Mouse (Mus musculus): ENCODE measurements around the gene Krt26. TPM values are rescaled to one million over a fixed set of nuclear protein-coding genes. Genes with fewer than 3 reads are reported as not detected.

Krt26 gene
- polyA plus RNA-seq, 1 experiment from 2014 or later: 0.08 TPM

- Histone ChIP-seq H3K36me3 (ENCODE audit: control insufficient read depth, insufficient read depth) (no peaks in the 10 kb centered on the region), H3K4me2 (ENCODE audit: low read length) (no peak overlapping the region), H3K4me3 (replicated peaks; ENCODE audit: low read length) (no peak overlapping the region), H3K27me3 (replicated peaks; ENCODE audit: control insufficient read depth, insufficient read depth, low read length) (no peaks in the 10 kb centered on the region), H3K27ac (ENCODE audit: low read length) (no peak overlapping the region), H3K9ac (replicated peaks; ENCODE audit: low read depth, low read length) (no peak overlapping the region), H3K9me3 (ENCODE audit: control insufficient read depth, low read length) (no peaks in the 10 kb centered on the region), H3K4me1 (replicated peaks; ENCODE audit: control insufficient read depth, insufficient read depth, low read length) (no peaks in the 10 kb centered on the region)
- no peak for ATAC-seq
- WGBS: 36% methylated on average over 2 of the region's 2 CpGs
These were observed 30.2 kb downstream of the Krt26 start for GRCm38 (mm10) chr11:99307579-99307978.

GRCm38 (mm10) chr11:99295039-99295438 is 42.7 kb downstream of the Krt26 start:
- ATAC-seq: no peak
- 56% methylated on average over 5 of the region's 5 CpGs for WGBS
- Histone ChIP-seq H3K9ac (replicated peaks; ENCODE audit: low read depth, low read length) (no peak overlapping the region), H3K27ac (ENCODE audit: low read length) (no peak overlapping the region), H3K36me3 (ENCODE audit: control insufficient read depth, insufficient read depth) (no peaks in the 10 kb centered on the region), H3K4me1 (replicated peaks; ENCODE audit: control insufficient read depth, insufficient read depth, low read length) (no peaks in the 10 kb centered on the region; the same call in 1 of the 2 replicates), H3K4me3 (replicated peaks; ENCODE audit: low read length) (no peak overlapping the region), H3K27me3 (replicated peaks; ENCODE audit: control insufficient read depth, insufficient read depth, low read length) (no peaks in the 10 kb centered on the region; the same call in 1 of the 2 replicates), H3K9me3 (ENCODE audit: control insufficient read depth, low read length) (no peaks in the 10 kb centered on the region), H3K4me2 (ENCODE audit: low read length) (no peak overlapping the region)

- H3K9me3 ChIP-seq (ENCODE audit: control insufficient read depth, low read length): no peaks in the 10 kb centered on the region
- H3K36me3 ChIP-seq (ENCODE audit: control insufficient read depth, insufficient read depth): no peaks in the 10 kb centered on the region
- H3K4me3 ChIP-seq (replicated peaks; ENCODE audit: low read length): no peak overlapping the region
- H3K4me2 ChIP-seq (ENCODE audit: low read length): no peak overlapping the region
- H3K9ac ChIP-seq (replicated peaks; ENCODE audit: low read depth, low read length): no peak overlapping the region
- H3K4me1 ChIP-seq (replicated peaks; ENCODE audit: control insufficient read depth, insufficient read depth, low read length): no peaks in the 10 kb centered on the region; the same call in 1 of the 2 replicates
- no peaks in the 10 kb centered on the region for H3K27me3 ChIP-seq (replicated peaks; ENCODE audit: control insufficient read depth, insufficient read depth, low read length)
- no peak for ATAC-seq
- H3K27ac ChIP-seq (ENCODE audit: low read length): no peak overlapping the region
- 62% methylated on average over 5 of the region's 5 CpGs for WGBS
These were observed 44.9 kb downstream of the Krt26 start for GRCm38 (mm10) chr11:99292846-99293245.

- 61% methylated on average over 11 of the region's 11 CpGs for WGBS
- Histone ChIP-seq H3K4me1 (replicated peaks; ENCODE audit: control insufficient read depth, insufficient read depth, low read length) (peaks cover 4% of the 10 kb centered on the region; the same call in 1 of the 2 replicates), H3K36me3 (ENCODE audit: control insufficient read depth, insufficient read depth) (no peaks in the 10 kb centered on the region)
These were observed 52.9 kb downstream of the Krt26 start, which contains the start of gene Krt24 for GRCm38 (mm10) chr11:99284833-99285312. Gene Krt24 (minus strand): TSS chr11:99285262.

GRCm38 (mm10) chr11:99284011-99284410 is 53.8 kb downstream of the Krt26 start:
- Histone ChIP-seq H3K9me3 (ENCODE audit: control insufficient read depth, low read length) (no peaks in the 10 kb centered on the region), H3K4me2 (ENCODE audit: low read length) (no peak overlapping the region), H3K36me3 (ENCODE audit: control insufficient read depth, insufficient read depth) (no peaks in the 10 kb centered on the region), H3K27me3 (replicated peaks; ENCODE audit: control insufficient read depth, insufficient read depth, low read length) (no peaks in the 10 kb centered on the region), H3K9ac (replicated peaks; ENCODE audit: low read depth, low read length) (no peak overlapping the region), H3K4me3 (replicated peaks; ENCODE audit: low read length) (no peak overlapping the region), H3K4me1 (replicated peaks; ENCODE audit: control insufficient read depth, insufficient read depth, low read length) (peaks cover 4% of the 10 kb centered on the region; the same call in 1 of the 2 replicates), H3K27ac (ENCODE audit: low read length) (no peak overlapping the region)
- ATAC-seq: no peak
- 55% methylated on average over 5 of the region's 5 CpGs for WGBS

More at GRCm38 (mm10) chr11:99284833-99285312, 52.9 kb downstream of the Krt26 start, which contains the start of gene Krt24:
- Histone ChIP-seq H3K4me2 (ENCODE audit: low read length) (no peak within 1 kb of the TSS), H3K27ac (ENCODE audit: low read length) (no peak within 1 kb of the TSS), H3K9ac (replicated peaks; ENCODE audit: low read depth, low read length) (no peak within 1 kb of the TSS), H3K27me3 (replicated peaks; ENCODE audit: control insufficient read depth, insufficient read depth, low read length) (no peaks in the 10 kb centered on the region), H3K9me3 (ENCODE audit: control insufficient read depth, low read length) (no peaks in the 10 kb centered on the region), H3K4me3 (replicated peaks; ENCODE audit: low read length) (no peak within 1 kb of the TSS)
- no peak for ATAC-seq

GRCm38 (mm10) chr11:99283334-99283733 is 54.4 kb downstream of the Krt26 start:
- Histone ChIP-seq H3K4me2 (ENCODE audit: low read length) (no peak overlapping the region), H3K27ac (ENCODE audit: low read length) (no peak overlapping the region), H3K36me3 (ENCODE audit: control insufficient read depth, insufficient read depth) (no peaks in the 10 kb centered on the region), H3K27me3 (replicated peaks; ENCODE audit: control insufficient read depth, insufficient read depth, low read length) (no peaks in the 10 kb centered on the region), H3K9ac (replicated peaks; ENCODE audit: low read depth, low read length) (no peak overlapping the region), H3K9me3 (ENCODE audit: control insufficient read depth, low read length) (no peaks in the 10 kb centered on the region), H3K4me3 (replicated peaks; ENCODE audit: low read length) (no peak overlapping the region), H3K4me1 (replicated peaks; ENCODE audit: control insufficient read depth, insufficient read depth, low read length) (peaks cover 4% of the 10 kb centered on the region; the same call in 1 of the 2 replicates)
- WGBS: 54% methylated on average over 4 of the region's 4 CpGs
- ATAC-seq: no peak

DNA sequence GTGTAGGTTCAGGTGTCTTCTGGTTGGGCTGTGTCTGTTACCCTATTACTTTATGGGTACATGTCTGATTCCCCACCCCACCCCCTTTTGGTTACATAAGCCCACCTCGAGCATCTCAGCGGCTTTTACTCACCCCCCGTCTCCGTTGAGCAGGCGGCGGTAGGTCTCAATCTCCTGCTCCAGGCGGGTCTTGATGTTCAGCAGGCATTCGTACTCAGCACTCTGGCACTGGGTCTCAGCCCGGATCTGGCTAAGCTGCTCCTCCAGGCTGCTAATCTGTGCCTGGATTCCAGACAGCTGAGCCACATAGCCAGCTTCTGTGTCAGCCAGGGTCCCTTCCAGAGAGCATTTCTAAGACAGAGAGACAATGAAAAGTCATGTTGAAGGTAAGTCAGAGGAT is 56.6 kb downstream of the Krt26 start:
- Histone ChIP-seq H3K4me3 (replicated peaks; ENCODE audit: low read length) (no peak overlapping the region), H3K27ac (ENCODE audit: low read length) (no peak overlapping the region), H3K4me1 (replicated peaks; ENCODE audit: control insufficient read depth, insufficient read depth, low read length) (peaks cover 4% of the 10 kb centered on the region; the same call in 1 of the 2 replicates), H3K36me3 (ENCODE audit: control insufficient read depth, insufficient read depth) (no peaks in the 10 kb centered on the region), H3K4me2 (ENCODE audit: low read length) (no peak overlapping the region), H3K9me3 (ENCODE audit: control insufficient read depth, low read length) (no peaks in the 10 kb centered on the region), H3K27me3 (replicated peaks; ENCODE audit: control insufficient read depth, insufficient read depth, low read length) (no peaks in the 10 kb centered on the region), H3K9ac (replicated peaks; ENCODE audit: low read depth, low read length) (no peak overlapping the region)
- WGBS: 81% methylated on average over 9 of the region's 9 CpGs
- no peak for ATAC-seq

- WGBS: 76% methylated on average over 5 of the region's 5 CpGs
These were observed 57.8 kb downstream of the Krt26 start for GRCm38 (mm10) chr11:99279986-99280385.

More at GRCm38 (mm10) chr11:99279986-99280385, 57.8 kb downstream of the Krt26 start:
- Histone ChIP-seq H3K9me3 (ENCODE audit: control insufficient read depth, low read length) (no peaks in the 10 kb centered on the region), H3K4me3 (replicated peaks; ENCODE audit: low read length) (no peak overlapping the region), H3K27me3 (replicated peaks; ENCODE audit: control insufficient read depth, insufficient read depth, low read length) (no peaks in the 10 kb centered on the region), H3K4me2 (ENCODE audit: low read length) (no peak overlapping the region), H3K9ac (replicated peaks; ENCODE audit: low read depth, low read length) (no peak overlapping the region), H3K27ac (ENCODE audit: low read length) (no peak overlapping the region), H3K4me1 (replicated peaks; ENCODE audit: control insufficient read depth, insufficient read depth, low read length) (peaks cover 4% of the 10 kb centered on the region; the same call in 1 of the 2 replicates), H3K36me3 (ENCODE audit: control insufficient read depth, insufficient read depth) (no peaks in the 10 kb centered on the region)
- ATAC-seq: no peak
